11 mouse cellular contexts compared by ENCODE assay signal in genomic region chr17:26362586-26363361, GRCm38 (mm10). TPM values are rescaled to one million over a fixed set of nuclear protein-coding genes. Genes with fewer than 3 reads are reported as not detected.
A peak's percentile ranks its signal among the peaks of the same experiment; 100 is the strongest.
DNase-seq lines count a peak whose midpoint lies in the region; ATAC-seq and TF ChIP-seq lines count a peak whose summit lies in the region.
"Had no signal": no experiment of that assay in that cellular context is flagged by ENCODE, and none has a peak within 500 bp of the region (broad histone marks: within the 10 kb centered on the region; RNA-seq: fewer than 3 reads in every experiment).

No protein-coding gene starts in this region.

- ATAC-seq in hindbrain, postnatal 0 days = no peak
- no peak for ATAC-seq in hindbrain, embryonic 16.5 days
- ATAC-seq in intestine, embryonic 14.5 days (replicated peaks; ENCODE audit: low FRiP score, low TSS enrichment, low read depth) = no peak

- peaks cover 12% of the 10 kb centered on the region; the same call in 1 of the 2 replicates for H3K4me1 ChIP-seq in hindbrain, postnatal 0 days (ENCODE audit: insufficient read depth, low read length)
- peaks cover 17% of the 10 kb centered on the region for H3K4me1 ChIP-seq in hindbrain, embryonic 16.5 days (ENCODE audit: control insufficient read depth, insufficient read depth, low read depth, low read length)
- peaks cover 56% of the 10 kb centered on the region for H3K4me1 ChIP-seq in intestine, embryonic 14.5 days (replicated peaks; ENCODE audit: control insufficient read depth, insufficient read depth, low read length)

- H3K9me3 ChIP-seq in hindbrain, postnatal 0 days (ENCODE audit: low read length) = no peaks in the 10 kb centered on the region
- H3K9me3 ChIP-seq in hindbrain, embryonic 16.5 days (ENCODE audit: control insufficient read depth, low read length) = no peaks in the 10 kb centered on the region
- H3K9me3 ChIP-seq in intestine, embryonic 14.5 days (ENCODE audit: control insufficient read depth, low read length) = no peaks in the 10 kb centered on the region

- H3K9ac ChIP-seq in hindbrain, postnatal 0 days (replicated peaks; ENCODE audit: low read length) = no peak overlapping the region
- no peak overlapping the region for H3K9ac ChIP-seq in hindbrain, embryonic 16.5 days (ENCODE audit: low read depth, low read length)
- no peak overlapping the region for H3K9ac ChIP-seq in intestine, embryonic 14.5 days (ENCODE audit: low read length)

- DNase-seq in cerebellum, postnatal 10 days = peak; percentile 51 to 63
- no peak for DNase-seq in cerebellum, adult 8-10 months
- DNase-seq in hindbrain, postnatal 0 days (ENCODE audit: low spot score) = no peak
- peak; percentile 27 for DNase-seq in 416B (ENCODE audit: low read depth)
- no peak for DNase-seq in intestine, embryonic 14.5 days (ENCODE audit: low spot score)
- DNase-seq in spleen, postnatal 14 days (ENCODE audit: low spot score in 2 of 2) = no peak
- DNase-seq in spleen, postnatal 36 days (ENCODE audit: low spot score in 2 of 2) = no peak
- DNase-seq: adrenal gland, postnatal 14 days; cerebellum, adult 2 months; kidney, adult 11 months had no signal

- H3K4me2 ChIP-seq in hindbrain, postnatal 0 days (ENCODE audit: low read depth, low read length) = no peak overlapping the region
- H3K4me2 ChIP-seq in hindbrain, embryonic 16.5 days (ENCODE audit: low read length) = no peak overlapping the region
- no peak overlapping the region for H3K4me2 ChIP-seq in intestine, embryonic 14.5 days (ENCODE audit: low read length)

- no peak overlapping the region for H3K27ac ChIP-seq in hindbrain, postnatal 0 days
- no peak overlapping the region for H3K27ac ChIP-seq in hindbrain, embryonic 16.5 days (ENCODE audit: low read depth, low read length)
- H3K27ac ChIP-seq in intestine, embryonic 14.5 days (ENCODE audit: low read depth) = 0 out of 2 replicates have a peak overlapping the region, but pooled peaks have one; percentile 36

- no peaks in the 10 kb centered on the region for H3K27me3 ChIP-seq in hindbrain, postnatal 0 days (ENCODE audit: insufficient read depth, low read length)
- H3K27me3 ChIP-seq in hindbrain, embryonic 16.5 days (replicated peaks; ENCODE audit: control insufficient read depth, insufficient read depth, low read length) = no peaks in the 10 kb centered on the region
- no peaks in the 10 kb centered on the region for H3K27me3 ChIP-seq in intestine, embryonic 14.5 days (replicated peaks; ENCODE audit: control insufficient read depth, insufficient read depth, low read length)

- peak; percentile 33 for TF ChIP-seq CTCF in hindbrain, postnatal 0 days (IDR thresholded peaks at IDR 0.05; ENCODE audit: low read depth)

- no peak overlapping the region for H3K4me3 ChIP-seq in hindbrain, postnatal 0 days (ENCODE audit: low read length)
- H3K4me3 ChIP-seq in hindbrain, embryonic 16.5 days (ENCODE audit: low read length) = no peak overlapping the region
- no peak overlapping the region for H3K4me3 ChIP-seq in intestine, embryonic 14.5 days (ENCODE audit: low read depth, low read length)

- 57% methylated on average over 12 of the region's 12 CpGs for WGBS in hindbrain, postnatal 0 days
- WGBS in hindbrain, embryonic 16.5 days = 58% methylated on average over 12 of the region's 12 CpGs
- WGBS in intestine, embryonic 14.5 days = 58% methylated on average over 12 of the region's 12 CpGs

- H3K36me3 ChIP-seq in hindbrain, postnatal 0 days (ENCODE audit: insufficient read depth, low read length) = no peaks in the 10 kb centered on the region
- no peaks in the 10 kb centered on the region for H3K36me3 ChIP-seq in hindbrain, embryonic 16.5 days (ENCODE audit: control insufficient read depth, insufficient read depth, low read length)
- H3K36me3 ChIP-seq in intestine, embryonic 14.5 days (ENCODE audit: control insufficient read depth, insufficient read depth, low read length) = no peaks in the 10 kb centered on the region

RNA-seq across cellular contexts. Expression of gene Neurl1b, which starts 51.9 kb away (rescaled TPM):
- 60.4 and 67.5 TPM in 2 replicates for total RNA-seq in hindbrain, postnatal 0 days (2014; rRNA removed)
- 1.7 and 2.1 TPM in 2 replicates for polyA plus RNA-seq in hindbrain, postnatal 0 days (2015; fragmentation: Nextera tagmentation; extraction: Ambion mirVana)
- 1.9 and 2.2 TPM in 2 replicates for polyA plus RNA-seq in hindbrain, embryonic 16.5 days (2015; fragmentation: Nextera tagmentation; extraction: Ambion mirVana)
- polyA plus RNA-seq in intestine, embryonic 14.5 days (2014; fragmentation: Nextera tagmentation; extraction: Ambion mirVana) = 2.3 and 3.1 TPM in 2 replicates

Comparison
In these comparisons a context has a peak if more than half of its experiments do, and no peak if none do; other contexts are left out.
1. DNase-seq: peak in cerebellum, postnatal 10 days (2 of 2) and 416B (single experiment); none in cerebellum, adult 8-10 months (single experiment), hindbrain, postnatal 0 days (single experiment), intestine, embryonic 14.5 days (single experiment), spleen, postnatal 14 days (0 of 2) and spleen, postnatal 36 days (0 of 2).